Mouse (Mus musculus) ES-Bruce4 (cell line): ENCODE data around the gene Sfn. TPM values are rescaled to one million over a fixed set of nuclear protein-coding genes. Genes with fewer than 3 reads are reported as not detected.

Source experiments
- H3K27ac ChIP-seq: 2 replicates; pipeline ENCODE4 v1.5.1; 2012; ENCODE audit warnings: low read length, inconsistent platforms; ENCODE audit not compliant: insufficient read depth
- H3K27me3 ChIP-seq: 2 replicates; pipeline ENCODE4 v1.6.1; 2012; ENCODE audit warnings: mild to moderate bottlenecking, low read length, inconsistent platforms; ENCODE audit not compliant: control insufficient read depth, poor library complexity, insufficient read depth, severe bottlenecking
- H3K36me3 ChIP-seq: 2 replicates; pipeline ENCODE4 v1.6.1; 2012; ENCODE audit warnings: inconsistent platforms, mild to moderate bottlenecking, low read length, moderate library complexity; ENCODE audit not compliant: control insufficient read depth, poor library complexity, insufficient read depth, severe bottlenecking
- H3K4me1 ChIP-seq: one replicate; pipeline ENCODE4 v1.8.1; 2011; ENCODE audit warnings: low read length; ENCODE audit not compliant: control insufficient read depth, insufficient read depth
- H3K4me3 ChIP-seq: 2 replicates; pipeline ENCODE4 v1.5.1; 2011; ENCODE audit warnings: low read depth, mild to moderate bottlenecking, low read length
- H3K9ac ChIP-seq: 2 replicates; pipeline ENCODE4 v1.6.1; 2012; ENCODE audit warnings: low read depth, mild to moderate bottlenecking, inconsistent platforms; ENCODE audit not compliant: poor library complexity, severe bottlenecking
- H3K9me3 ChIP-seq: replicated peaks from 2 replicates; pipeline ENCODE4 v1.6.1; 2012; ENCODE audit warnings: mild to moderate bottlenecking, low read length, inconsistent platforms; ENCODE audit not compliant: control insufficient read depth, poor library complexity, insufficient read depth, severe bottlenecking
- CTCF ChIP-seq: IDR thresholded peaks from one replicate; pipeline ENCODE4 v1.8.1; 2011; ENCODE audit warnings: low read depth, low read length
- EP300 ChIP-seq: IDR thresholded peaks from 2 replicates; pipeline ENCODE4 v1.6.1; 2011; ENCODE audit warnings: low read depth, low read length; ENCODE audit not compliant: insufficient read depth
- POLR2A ChIP-seq: IDR thresholded peaks from one replicate; pipeline ENCODE4 v1.8.1; 2011; ENCODE audit warnings: low read length; ENCODE audit not compliant: insufficient read depth
- polyA plus RNA-seq: library from polyadenylated mRNA; stranded (reverse); fragments of >200 nt; gene quantifications from 2 replicates; pipeline ENCODE4 v1.2.4, GENCODE M21; 2011; ENCODE audit warnings: low read depth; ENCODE audit not compliant: missing spikeins, insufficient read depth, insufficient read length

Gene Sfn
- polyA plus RNA-seq, 1 experiment: 250 TPM

DNA sequence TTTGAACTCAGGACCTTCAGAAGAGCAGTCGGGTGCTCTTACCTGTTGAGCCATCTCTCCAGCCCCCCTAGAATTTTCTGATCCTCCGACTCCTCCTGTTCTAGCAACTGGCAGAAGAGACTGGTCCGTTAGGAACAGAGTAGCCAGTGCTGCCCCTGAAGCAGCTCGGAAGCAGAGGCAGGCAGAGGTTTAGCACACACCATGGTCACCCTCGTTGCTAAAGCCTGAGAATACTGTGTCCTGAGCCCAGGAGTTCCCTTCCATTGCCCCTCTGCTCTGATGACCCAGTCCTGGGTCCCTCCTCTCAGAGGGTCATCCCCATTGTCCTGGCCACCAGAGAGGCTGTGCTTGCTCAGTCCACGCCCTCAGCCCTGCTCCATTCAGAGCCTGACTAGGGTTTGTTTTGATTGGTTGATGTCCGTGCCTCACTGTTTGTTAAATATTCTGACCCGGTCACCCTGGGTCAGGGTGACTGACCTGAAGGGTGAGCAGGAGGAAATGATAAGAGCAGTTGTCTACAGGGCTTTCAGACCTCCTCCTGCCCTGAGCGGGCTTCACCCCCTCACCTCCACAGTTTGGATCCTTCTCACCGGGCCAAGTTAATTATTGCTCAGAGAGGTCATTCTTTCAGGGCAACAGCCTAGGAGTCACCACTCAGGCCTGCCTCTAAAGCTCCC lies 44.8 kb downstream of the Sfn start:
- no peaks in the 10 kb centered on the region for H3K4me1 ChIP-seq
- no peak overlapping the region for H3K9ac ChIP-seq
- no peak for TF ChIP-seq POLR2A
- no peak for TF ChIP-seq EP300
- TF ChIP-seq CTCF: no peak
- H3K4me3 ChIP-seq: no peak overlapping the region
- no peaks in the 10 kb centered on the region for H3K36me3 ChIP-seq
- no peak overlapping the region for H3K27ac ChIP-seq
- H3K27me3 ChIP-seq: no peaks in the 10 kb centered on the region
- no peaks in the 10 kb centered on the region for H3K9me3 ChIP-seq

DNA sequence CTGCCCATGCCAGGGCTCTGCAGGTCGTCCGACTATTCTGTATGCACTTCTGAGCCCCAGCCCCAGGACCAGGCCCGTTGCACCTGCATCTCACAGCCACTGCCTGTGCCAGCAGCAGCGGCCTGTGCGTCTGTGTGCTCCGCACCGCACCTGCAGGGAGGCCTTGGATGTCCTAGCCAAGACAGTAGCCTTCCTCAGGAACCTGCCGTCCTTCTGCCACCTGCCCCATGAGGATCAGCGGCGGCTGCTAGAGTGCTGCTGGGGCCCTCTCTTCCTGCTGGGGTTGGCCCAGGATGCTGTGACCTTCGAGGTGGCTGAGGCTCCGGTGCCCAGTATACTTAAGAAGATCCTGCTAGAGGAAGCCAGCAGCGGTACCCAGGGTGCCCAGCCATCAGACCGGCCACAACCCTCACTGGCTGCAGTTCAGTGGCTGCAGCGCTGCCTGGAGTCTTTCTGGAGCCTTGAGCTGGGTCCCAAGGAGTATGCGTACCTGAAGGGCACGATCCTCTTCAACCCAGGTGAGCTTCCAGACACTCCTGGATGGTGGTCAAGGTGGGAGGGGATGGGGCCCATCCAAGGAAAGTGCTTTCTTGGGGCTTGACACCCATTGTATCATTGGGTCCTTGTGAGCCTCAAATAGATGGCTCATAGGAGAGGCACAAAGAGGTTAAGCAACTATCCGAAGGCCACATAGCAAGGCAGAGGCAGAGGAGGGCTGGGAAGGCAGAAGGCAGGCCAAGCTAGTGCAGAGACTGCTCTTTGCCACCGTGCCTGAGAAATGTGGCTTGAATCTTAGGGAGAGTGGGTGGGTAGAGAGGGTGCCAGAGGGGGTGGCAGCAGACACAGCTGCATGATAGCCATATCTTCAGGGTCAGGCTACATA lies 48.3 kb downstream of the Sfn start:
- H3K4me3 ChIP-seq: peak overlapping the region; percentile 16
- TF ChIP-seq EP300 (no peak), CTCF (no peak), POLR2A (no peak)
- H3K9ac ChIP-seq: peak overlapping the region; percentile 12; the same call in 1 of the 2 replicates
- H3K9me3 ChIP-seq: no peaks in the 10 kb centered on the region
- H3K27me3 ChIP-seq: no peaks in the 10 kb centered on the region
- no peak overlapping the region for H3K27ac ChIP-seq
- no peaks in the 10 kb centered on the region for H3K36me3 ChIP-seq
- H3K4me1 ChIP-seq: no peaks in the 10 kb centered on the region

DNA sequence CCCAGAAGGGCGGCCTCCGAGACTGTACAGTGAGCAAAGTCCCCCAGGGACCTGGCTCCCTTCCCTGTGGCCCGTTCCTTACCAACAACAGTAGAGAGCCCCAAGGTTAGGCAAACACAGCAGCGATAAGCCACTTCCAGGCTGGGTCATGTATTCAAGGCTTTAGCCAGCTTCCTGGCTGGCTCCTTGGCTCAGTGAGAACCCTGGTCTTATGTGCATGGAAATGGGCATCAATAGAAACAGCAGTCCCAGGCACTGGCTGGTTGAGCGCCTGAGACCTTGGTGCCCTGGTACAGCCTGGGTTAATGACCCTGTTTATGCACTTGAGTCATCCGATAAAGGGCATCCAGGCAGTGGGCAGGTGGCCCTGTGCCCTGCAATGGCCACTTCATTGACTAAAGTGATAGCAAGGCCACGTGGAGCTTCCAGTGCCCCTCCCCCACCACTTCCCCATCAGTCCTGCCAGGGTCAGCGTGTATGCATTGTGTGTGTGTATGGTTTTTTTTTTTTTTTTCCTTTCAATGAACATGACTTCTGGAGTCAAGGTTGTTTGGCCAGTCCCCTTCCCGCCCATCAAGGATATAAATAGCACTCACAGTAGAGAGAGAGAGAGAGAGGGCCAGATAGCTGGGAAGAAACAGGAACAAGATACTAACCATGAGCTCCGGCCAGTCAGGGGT lies 49.1 kb downstream of the Sfn start, which contains the start of gene Nr0b2:
TSS of gene Nr0b2 (plus strand) at position 609 of the 680 bp plus-strand sequence.
- Histone ChIP-seq H3K9me3 (no peaks in the 10 kb centered on the region), H3K9ac (peak within 1 kb of the TSS; percentile 12; the same call in 1 of the 2 replicates), H3K4me1 (no peaks in the 10 kb centered on the region), H3K4me3 (peak within 1 kb of the TSS; percentile 16), H3K36me3 (no peaks in the 10 kb centered on the region), H3K27me3 (no peaks in the 10 kb centered on the region), H3K27ac (no peak within 1 kb of the TSS)
- TF ChIP-seq POLR2A (no peak), CTCF (no peak), EP300 (no peak)

DNA sequence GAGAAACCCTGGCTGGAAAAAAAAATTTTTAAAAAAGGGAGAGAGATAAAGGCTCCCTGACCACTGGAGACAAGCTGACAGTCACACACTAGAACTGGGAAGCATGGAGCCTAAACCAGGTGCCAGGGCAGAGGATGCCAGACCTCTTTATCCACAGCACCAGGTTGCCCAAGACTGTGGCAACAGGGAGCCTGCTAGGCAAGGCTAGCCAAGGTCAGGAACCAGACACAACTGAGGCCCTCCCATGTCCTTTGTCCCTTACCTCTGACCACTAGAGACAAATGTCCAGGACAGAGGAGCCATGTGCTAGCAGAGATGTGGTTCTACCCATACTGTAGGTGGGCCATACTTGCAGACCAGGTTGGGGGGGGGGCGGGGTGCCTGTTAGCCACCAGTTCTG lies 49.9 kb downstream of the Sfn start:
- H3K27me3 ChIP-seq: no peaks in the 10 kb centered on the region
- H3K27ac ChIP-seq: no peak overlapping the region
- TF ChIP-seq EP300 (no peak), POLR2A (no peak), CTCF (no peak)
- H3K36me3 ChIP-seq: no peaks in the 10 kb centered on the region
- H3K9ac ChIP-seq: no peak overlapping the region
- no peak overlapping the region for H3K4me3 ChIP-seq
- no peaks in the 10 kb centered on the region for H3K9me3 ChIP-seq
- H3K4me1 ChIP-seq: no peaks in the 10 kb centered on the region

Other genes with a start within 250 kb of the Sfn start
- 69.2 and 71.5 TPM in 2 replicates for gene Wdtc1, start 248.7 kb downstream of the Sfn start, polyA plus RNA-seq
- 18.4 and 21.4 TPM in 2 replicates for gene Slc9a1, start 232.5 kb downstream of the Sfn start, polyA plus RNA-seq
- 10.9 and 12.4 TPM in 2 replicates for gene Tent5b, start 122.0 kb downstream of the Sfn start, polyA plus RNA-seq
- gene Trnp1, start 103.6 kb downstream of the Sfn start, polyA plus RNA-seq: 10.4 and 13.6 TPM in 2 replicates
- gene Kdf1, start 83.2 kb downstream of the Sfn start, polyA plus RNA-seq: 10.2 and 13.2 TPM in 2 replicates
- 274 and 303 TPM in 2 replicates for gene Nudc, start 56.2 kb downstream of the Sfn start, polyA plus RNA-seq
- gene Nr0b2, start 48.8 kb downstream of the Sfn start, polyA plus RNA-seq: not detected in 2 replicates
- gene Gpatch3, start 27.4 kb downstream of the Sfn start, polyA plus RNA-seq: 3.9 and 7.9 TPM in 2 replicates
- gene Gpn2, start 17.8 kb downstream of the Sfn start, polyA plus RNA-seq: 22.2 and 24.3 TPM in 2 replicates
- 34.4 and 43.8 TPM in 2 replicates for gene Zdhhc18, start 48.0 kb upstream of the Sfn start, polyA plus RNA-seq
- 12.8 and 15.2 TPM in 2 replicates for gene Pigv, start 70.5 kb upstream of the Sfn start, polyA plus RNA-seq
- 119 and 123 TPM in 2 replicates for gene Arid1a, start 154.6 kb upstream of the Sfn start, polyA plus RNA-seq